Mouse (Mus musculus) cerebellum, adult 2 months (tissue): ENCODE data around the gene Tfe3.

Experiments used
- CTCF ChIP-seq: fragments of 200-500 bp; IDR thresholded peaks from 2 replicates; pipeline ENCODE4 v1.5.1; 2011; ENCODE audit warnings: low read depth, mild to moderate bottlenecking, control low read depth, low read length, moderate library complexity, borderline replicate concordance; ENCODE audit not compliant: insufficient read depth
- POLR2A ChIP-seq: fragments of 200-500 bp; IDR thresholded peaks from 2 replicates; pipeline ENCODE4 v1.6.1; 2011; ENCODE audit warnings: low read length, control low read depth, borderline replicate concordance; ENCODE audit not compliant: insufficient read depth

- TF ChIP-seq CTCF (no peak), POLR2A (no peak)
These were observed 7.1 kb downstream of the Tfe3 start for GRCm38 (mm10) chrX:7769302-7770017.
